Mouse (Mus musculus): ENCODE measurements around the gene Rasgrp1. TPM values are rescaled to one million over a fixed set of nuclear protein-coding genes. Genes with fewer than 3 reads are reported as not detected.
A peak's percentile ranks its signal among the peaks of the same experiment; 100 is the strongest.

The Rasgrp1 gene
- 1.0 and 1.2 TPM in 2 replicates for polyA plus RNA-seq (2015; fragmentation: Nextera tagmentation; extraction: Ambion mirVana)

DNA sequence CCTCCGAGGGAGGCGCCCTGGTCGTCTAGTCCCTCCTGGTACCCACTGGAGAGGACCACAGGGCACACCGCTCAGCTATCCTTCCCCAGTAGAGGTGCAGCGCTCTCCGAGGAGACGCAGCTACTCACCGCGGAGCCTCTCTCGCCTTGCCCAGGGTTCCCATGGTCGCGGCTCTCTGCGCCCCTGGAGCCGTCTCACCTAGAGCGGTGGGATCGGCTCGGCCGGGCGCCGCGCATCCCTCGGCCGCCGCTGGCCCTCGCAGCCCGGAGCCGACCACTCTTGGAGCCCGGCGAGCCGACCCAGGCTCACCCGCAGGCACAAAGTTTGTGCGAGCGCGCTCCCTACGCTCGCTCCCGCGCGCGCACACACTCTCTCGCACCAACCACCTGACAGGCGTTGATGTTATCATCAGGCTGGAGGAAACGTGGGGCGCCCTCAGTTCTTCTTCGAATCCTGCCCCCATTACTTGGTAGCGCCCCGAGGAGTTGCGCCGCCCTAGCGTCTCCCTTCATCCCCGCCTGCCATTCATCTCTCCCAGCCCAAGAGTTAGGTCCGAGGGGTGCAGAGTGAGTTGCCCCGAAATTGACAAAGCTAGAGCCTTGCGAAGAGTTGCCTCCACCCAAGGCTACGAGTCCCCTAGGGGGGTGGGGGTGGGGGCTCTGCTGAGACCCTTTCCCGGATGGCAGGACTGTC lies at the start of gene Rasgrp1:
Gene Rasgrp1, minus strand, starts transcription at position 455 of the 693 bp plus-strand sequence.
- H3K27me3 ChIP-seq, result peaks cover 29% of the 10 kb centered on the region
- H3K4me3 ChIP-seq, result peak within 1 kb of the TSS; percentile 57
- WGBS, result 2% methylated on average over 56 of the region's 56 CpGs
- H3K27ac ChIP-seq, result no peak within 1 kb of the TSS
- no peaks in the 10 kb centered on the region for H3K9me3 ChIP-seq
- peak within 1 kb of the TSS; percentile 96 for H3K4me2 ChIP-seq
- H3K4me1 ChIP-seq (replicated peaks), result peaks cover 18% of the 10 kb centered on the region
- no peaks in the 10 kb centered on the region for H3K36me3 ChIP-seq
- peak within 1 kb of the TSS; percentile 71 for H3K9ac ChIP-seq
- peak; percentile 80 for ATAC-seq (ENCODE audit: low FRiP score)

DNA sequence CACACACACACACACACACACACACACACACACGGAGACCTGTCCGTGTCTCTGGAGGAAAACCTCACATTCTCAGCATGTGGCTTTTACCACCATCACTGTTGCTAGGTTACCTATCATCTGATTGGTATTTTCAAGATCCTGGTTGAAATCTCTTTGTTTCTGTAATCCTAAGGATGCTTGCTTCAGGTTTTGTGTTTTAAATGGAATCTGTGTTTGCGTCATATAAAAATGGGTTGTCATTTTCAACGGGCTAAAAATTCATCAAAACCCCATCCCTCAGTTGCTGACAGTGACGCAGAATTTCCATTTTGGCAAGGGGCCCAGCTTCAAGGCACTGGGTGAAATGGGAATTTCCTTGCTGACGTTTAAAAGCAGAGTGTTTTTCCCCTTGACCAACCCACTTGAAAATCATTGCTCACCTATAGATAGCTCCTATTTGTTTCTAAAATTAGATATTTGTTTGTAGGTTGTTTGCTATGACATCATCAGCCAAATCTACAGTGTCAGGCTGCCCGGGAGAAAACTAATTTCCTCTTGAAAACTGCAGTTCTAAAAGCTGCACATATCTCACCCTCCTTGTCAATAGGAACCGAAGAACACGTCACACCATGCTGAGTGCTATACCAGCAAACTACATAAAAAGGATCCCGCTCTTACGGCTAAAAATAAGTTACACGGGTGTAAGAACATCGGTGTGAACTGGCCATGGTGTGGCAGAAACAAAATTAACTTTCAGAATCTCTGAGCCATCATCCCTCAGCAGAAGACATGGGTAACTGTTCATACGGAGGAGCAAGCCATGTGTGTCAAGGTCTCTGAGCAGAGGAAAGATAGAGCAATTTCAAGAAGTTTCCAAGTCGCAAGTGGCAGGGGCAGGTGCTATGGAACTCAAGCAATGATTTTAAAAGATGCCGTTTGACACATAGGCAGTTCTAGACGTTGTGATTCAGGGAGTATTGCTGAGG lies 47.4 kb upstream of the Rasgrp1 start:
- Histone ChIP-seq H3K9ac (no peak overlapping the region), H3K4me2 (no peak overlapping the region), H3K36me3 (no peaks in the 10 kb centered on the region), H3K4me3 (no peak overlapping the region), H3K27ac (0 out of 2 replicates have a peak overlapping the region, but pooled peaks have one; percentile 40), H3K27me3 (no peaks in the 10 kb centered on the region), H3K4me1 (replicated peaks) (peaks cover 13% of the 10 kb centered on the region), H3K9me3 (no peaks in the 10 kb centered on the region)
- peak; percentile 63; the same call in 1 of the 2 replicates for ATAC-seq (ENCODE audit: low FRiP score)
- WGBS, result 72% methylated on average over 17 of the region's 17 CpGs

DNA sequence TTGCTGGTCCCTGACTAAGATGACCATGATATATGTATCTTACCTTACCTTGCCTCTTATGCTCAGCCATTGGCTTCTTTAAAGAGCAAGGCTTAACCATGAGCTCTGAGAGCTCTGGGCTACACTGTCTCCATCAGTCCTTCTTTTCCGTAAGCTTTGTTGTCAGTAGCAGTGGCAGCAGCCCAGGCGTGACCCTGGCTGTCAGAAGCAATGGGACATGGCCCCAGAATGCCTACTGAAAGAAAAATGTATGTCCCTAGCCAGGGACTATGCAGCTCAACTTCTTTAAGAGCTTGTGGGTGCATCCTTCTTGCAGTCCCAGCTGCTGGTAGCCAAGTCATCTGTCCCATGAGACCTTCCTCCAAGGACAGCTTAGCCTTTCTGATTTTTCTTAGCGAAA lies 46.7 kb upstream of the Rasgrp1 start:
- Histone ChIP-seq H3K27ac (0 out of 2 replicates have a peak overlapping the region, but pooled peaks have one; percentile 40), H3K9me3 (no peaks in the 10 kb centered on the region), H3K27me3 (no peaks in the 10 kb centered on the region), H3K4me2 (no peak overlapping the region), H3K4me3 (no peak overlapping the region), H3K4me1 (replicated peaks) (peaks cover 13% of the 10 kb centered on the region), H3K9ac (no peak overlapping the region), H3K36me3 (no peaks in the 10 kb centered on the region)
- ATAC-seq (ENCODE audit: low FRiP score), result 0 out of 2 replicates have a peak, but pooled peaks have one; percentile 52
- WGBS, result 70% methylated on average over 3 of the region's 3 CpGs

DNA sequence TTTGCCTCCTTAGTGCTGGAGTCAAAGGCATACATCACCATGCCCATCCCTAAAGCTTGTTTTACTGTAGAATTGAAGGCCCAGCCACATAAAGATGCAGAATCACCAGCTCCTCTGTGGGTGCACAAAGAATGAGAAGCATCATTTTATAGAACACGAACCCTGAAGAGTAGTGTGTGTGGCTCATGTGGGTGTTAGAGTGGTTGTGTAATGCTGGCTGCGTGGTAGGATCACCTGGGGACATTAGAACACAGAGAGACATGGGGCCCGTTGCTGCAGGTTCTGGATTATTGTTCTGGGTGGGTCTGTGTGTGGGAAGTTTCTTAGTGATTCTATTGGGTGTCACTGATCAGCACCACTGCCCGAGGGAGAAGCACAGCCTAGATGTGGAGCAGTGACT lies 45.3 kb upstream of the Rasgrp1 start:
- Histone ChIP-seq H3K27ac (no peak overlapping the region), H3K9me3 (no peaks in the 10 kb centered on the region), H3K4me2 (no peak overlapping the region), H3K36me3 (no peaks in the 10 kb centered on the region), H3K9ac (no peak overlapping the region), H3K4me1 (replicated peaks) (peaks cover 13% of the 10 kb centered on the region), H3K27me3 (no peaks in the 10 kb centered on the region), H3K4me3 (no peak overlapping the region)
- no peak for ATAC-seq (ENCODE audit: low FRiP score)
- WGBS, result 91% methylated on average over 4 of the region's 4 CpGs

DNA sequence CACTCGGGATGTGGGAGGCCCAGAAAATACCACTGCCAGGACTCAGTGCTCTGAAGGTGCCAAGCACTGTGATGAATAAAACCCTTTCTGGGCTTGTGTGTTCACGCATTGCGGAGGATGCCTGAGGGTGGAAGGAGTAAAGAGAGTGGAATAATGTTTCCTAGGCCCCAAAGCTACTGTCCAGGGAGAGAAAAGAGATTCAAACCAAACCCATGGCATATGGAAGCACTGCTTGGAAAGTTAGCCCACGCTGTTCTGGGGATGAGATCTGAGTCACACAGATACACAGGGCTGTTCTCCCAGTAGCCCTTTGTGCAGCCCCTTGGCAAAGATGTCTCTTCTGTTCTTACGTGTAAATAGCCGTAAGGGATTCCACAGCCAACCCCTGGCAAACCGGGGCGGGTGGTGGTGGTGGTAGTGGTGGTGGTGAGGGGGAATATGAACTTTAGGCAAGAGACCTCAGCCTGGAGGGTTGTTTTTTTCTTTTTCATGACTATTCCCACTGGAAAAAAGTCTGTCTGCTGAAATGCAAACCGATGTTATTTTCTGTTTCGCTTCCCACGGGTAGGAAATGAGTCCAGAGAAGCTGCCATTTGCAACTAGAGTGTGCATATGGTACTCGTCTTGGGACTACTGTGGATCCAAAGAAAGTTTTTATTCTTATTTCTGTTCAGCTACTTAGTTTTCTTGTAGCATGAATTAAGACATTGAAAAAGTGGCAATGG lies 44.3 kb upstream of the Rasgrp1 start:
- Histone ChIP-seq H3K36me3 (no peaks in the 10 kb centered on the region), H3K4me1 (replicated peaks) (peaks cover 13% of the 10 kb centered on the region), H3K27me3 (no peaks in the 10 kb centered on the region), H3K4me3 (no peak overlapping the region), H3K27ac (no peak overlapping the region), H3K4me2 (no peak overlapping the region), H3K9me3 (no peaks in the 10 kb centered on the region), H3K9ac (no peak overlapping the region)
- ATAC-seq (ENCODE audit: low FRiP score), result no peak
- 88% methylated on average over 12 of the region's 12 CpGs for WGBS

DNA sequence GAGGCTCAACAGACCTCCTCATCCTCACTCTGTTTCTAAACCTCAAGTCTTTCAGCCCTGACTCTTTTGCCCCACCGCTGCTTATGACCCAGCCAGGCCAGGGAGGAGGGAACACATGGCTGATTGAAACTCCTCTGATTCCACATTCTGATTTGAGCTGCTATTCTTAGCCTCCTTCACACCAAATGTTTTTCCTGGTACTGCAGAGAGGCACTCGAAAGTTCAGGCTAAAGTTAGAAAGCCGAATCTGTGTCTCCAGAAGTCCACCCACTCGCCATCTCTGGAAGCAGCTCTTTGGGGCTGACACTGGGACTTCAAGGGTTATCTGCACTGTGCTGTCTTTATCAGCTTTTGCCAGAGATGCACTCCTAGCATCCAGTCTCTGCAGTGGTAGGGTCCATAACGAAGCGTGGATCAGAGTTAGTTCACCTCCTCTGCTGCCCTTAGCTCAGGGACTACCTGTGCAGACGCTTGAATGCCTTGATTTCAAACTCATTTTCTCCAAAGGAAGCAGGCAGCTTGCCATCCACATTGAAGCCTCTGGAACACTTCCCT lies 43.3 kb upstream of the Rasgrp1 start:
- 85% methylated on average over 7 of the region's 7 CpGs for WGBS
- no peak for ATAC-seq (ENCODE audit: low FRiP score)
- no peak overlapping the region for H3K27ac ChIP-seq

DNA sequence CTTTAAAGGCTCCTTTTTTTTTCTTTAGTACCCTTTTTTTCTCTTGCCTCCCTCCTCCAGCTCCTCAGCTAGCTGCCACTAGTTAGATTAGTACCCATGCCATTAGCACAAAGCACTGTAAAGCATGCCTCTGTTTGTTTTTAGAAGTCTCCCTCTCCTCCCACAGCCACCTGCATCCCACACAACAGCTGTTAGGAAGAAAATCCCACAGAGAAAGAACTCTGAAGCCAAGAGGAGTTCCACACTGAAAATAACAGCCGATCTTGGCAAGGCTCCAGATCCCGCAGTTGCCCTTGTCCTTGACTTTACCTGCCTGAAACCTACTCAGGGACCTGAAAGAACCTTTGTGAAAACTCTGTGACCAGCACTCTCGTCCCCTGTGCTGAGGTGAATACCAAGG lies 38.5 kb upstream of the Rasgrp1 start:
- Histone ChIP-seq H3K27me3 (no peaks in the 10 kb centered on the region), H3K36me3 (no peaks in the 10 kb centered on the region), H3K4me2 (no peak overlapping the region), H3K27ac (no peak overlapping the region), H3K9me3 (no peaks in the 10 kb centered on the region), H3K4me1 (replicated peaks) (no peaks in the 10 kb centered on the region; the same call in 1 of the 2 replicates), H3K9ac (no peak overlapping the region), H3K4me3 (no peak overlapping the region)
- no peak for ATAC-seq (ENCODE audit: low FRiP score)
- WGBS, result 58% methylated on average over 3 of the region's 3 CpGs

More for the DNA sequence above, 43.3 kb upstream of the Rasgrp1 start:
- Histone ChIP-seq H3K27me3 (no peaks in the 10 kb centered on the region), H3K9me3 (no peaks in the 10 kb centered on the region), H3K4me1 (replicated peaks) (peaks cover 13% of the 10 kb centered on the region), H3K36me3 (no peaks in the 10 kb centered on the region), H3K9ac (no peak overlapping the region), H3K4me2 (no peak overlapping the region), H3K4me3 (no peak overlapping the region)

DNA sequence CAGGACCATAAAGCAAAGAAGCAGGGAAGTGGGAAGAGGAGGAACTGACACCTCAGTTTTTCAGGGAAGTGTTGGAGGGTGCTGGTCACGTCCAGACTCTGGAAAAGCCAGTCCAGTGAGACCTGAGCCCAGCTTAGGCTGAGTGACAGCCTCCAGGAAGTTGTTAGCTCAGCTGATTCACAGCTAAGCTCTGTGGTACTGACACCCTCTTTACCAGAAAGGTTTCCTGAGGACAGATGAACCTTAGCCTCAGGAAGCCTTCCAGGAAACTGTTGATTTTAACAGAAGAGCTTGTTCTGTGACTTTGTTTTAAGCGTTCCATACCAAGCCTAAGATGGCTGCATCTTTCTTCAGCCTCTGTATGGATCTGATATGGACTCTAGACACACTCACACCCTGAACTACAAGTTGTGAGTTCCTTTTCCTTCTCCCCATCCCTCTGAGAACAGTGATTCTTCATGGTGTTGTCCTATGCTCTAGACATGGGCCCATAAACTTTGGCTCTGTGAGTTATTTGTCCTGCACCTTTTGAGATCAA lies 31.6 kb upstream of the Rasgrp1 start:
- H3K9me3 ChIP-seq, result no peaks in the 10 kb centered on the region
- 76% methylated on average over 2 of the region's 2 CpGs for WGBS
- no peaks in the 10 kb centered on the region for H3K4me1 ChIP-seq (replicated peaks)

DNA sequence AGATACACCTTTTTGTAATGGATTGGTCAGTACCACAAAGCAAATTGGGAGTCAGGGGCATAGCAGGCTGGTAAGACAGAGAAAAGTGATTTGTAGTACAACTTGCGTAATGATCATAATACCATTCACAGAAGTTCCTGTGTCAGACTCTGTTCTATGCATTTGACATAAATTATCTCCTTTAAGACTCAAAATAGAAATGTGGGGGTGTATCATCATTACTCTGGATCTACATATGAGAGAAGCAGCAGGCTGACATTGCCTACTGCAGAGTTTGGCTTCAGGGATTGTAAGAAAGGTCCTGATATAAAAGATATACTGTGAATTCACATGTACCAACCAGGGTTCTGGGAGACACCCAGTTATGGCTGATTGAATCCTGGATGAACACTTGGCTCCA lies 28.9 kb upstream of the Rasgrp1 start:
- no peak for ATAC-seq (ENCODE audit: low FRiP score)
- WGBS, result 96% methylated on average over 1 of the region's 1 CpGs
- Histone ChIP-seq H3K9me3 (no peaks in the 10 kb centered on the region), H3K27me3 (no peaks in the 10 kb centered on the region), H3K4me3 (no peak overlapping the region), H3K4me2 (no peak overlapping the region), H3K9ac (no peak overlapping the region), H3K27ac (no peak overlapping the region), H3K4me1 (replicated peaks) (no peaks in the 10 kb centered on the region), H3K36me3 (no peaks in the 10 kb centered on the region)

More for the DNA sequence above, 31.6 kb upstream of the Rasgrp1 start:
- Histone ChIP-seq H3K4me3 (no peak overlapping the region), H3K9ac (no peak overlapping the region), H3K36me3 (no peaks in the 10 kb centered on the region), H3K27me3 (no peaks in the 10 kb centered on the region), H3K4me2 (no peak overlapping the region), H3K27ac (no peak overlapping the region)
- ATAC-seq (ENCODE audit: low FRiP score), result no peak

DNA sequence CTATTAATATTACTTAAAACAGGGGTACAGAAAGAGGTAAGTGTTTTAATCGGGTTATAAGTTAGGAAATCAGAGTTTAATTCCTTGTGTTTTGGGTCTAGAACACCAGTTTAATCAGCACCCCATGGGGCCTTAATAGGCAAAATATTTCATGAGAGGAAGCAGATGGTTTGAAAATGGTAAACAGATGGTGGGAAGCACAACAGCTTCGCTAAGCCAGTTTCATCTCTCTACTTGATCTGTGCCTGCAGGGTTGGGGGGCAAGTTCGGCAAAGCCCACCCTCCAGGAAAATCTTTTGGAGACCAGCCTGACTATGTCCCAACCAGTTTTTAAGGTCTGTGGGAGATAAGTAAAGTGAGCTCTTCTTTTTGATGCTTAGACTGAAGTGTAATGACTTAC lies 23.7 kb upstream of the Rasgrp1 start:
- Histone ChIP-seq H3K36me3 (no peaks in the 10 kb centered on the region), H3K4me1 (replicated peaks) (no peaks in the 10 kb centered on the region), H3K4me2 (no peak overlapping the region), H3K27ac (no peak overlapping the region), H3K27me3 (no peaks in the 10 kb centered on the region), H3K9ac (no peak overlapping the region), H3K4me3 (no peak overlapping the region), H3K9me3 (no peaks in the 10 kb centered on the region)
- ATAC-seq (ENCODE audit: low FRiP score), result no peak
- WGBS, result 66% methylated on average over 3 of the region's 3 CpGs

DNA sequence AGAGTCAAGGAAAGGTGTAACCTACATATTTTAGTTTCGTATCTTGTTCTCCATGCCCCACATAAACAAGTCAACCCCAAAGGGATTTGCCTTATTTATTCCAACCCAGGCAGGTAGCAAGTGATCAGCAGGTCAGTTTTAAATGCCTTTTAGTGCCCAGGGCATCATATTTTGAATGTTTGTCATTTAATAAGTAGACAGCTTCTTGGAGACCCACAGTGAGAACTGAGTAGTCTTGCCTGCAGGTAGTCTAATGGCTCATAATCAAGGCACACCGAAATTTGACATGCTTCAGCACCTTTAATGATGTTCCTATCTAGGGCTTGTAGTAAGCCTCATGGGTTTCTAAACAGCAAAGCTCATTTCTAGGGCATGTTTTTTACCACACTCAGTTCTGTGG lies 21.3 kb upstream of the Rasgrp1 start:
- H3K9me3 ChIP-seq, result no peaks in the 10 kb centered on the region
- H3K27ac ChIP-seq, result no peak overlapping the region
- no peaks in the 10 kb centered on the region for H3K27me3 ChIP-seq
- ATAC-seq (ENCODE audit: low FRiP score), result no peak
- H3K4me3 ChIP-seq, result no peak overlapping the region
- 86% methylated on average over 2 of the region's 2 CpGs for WGBS
- H3K9ac ChIP-seq, result no peak overlapping the region
- no peak overlapping the region for H3K4me2 ChIP-seq
- no peaks in the 10 kb centered on the region for H3K4me1 ChIP-seq (replicated peaks)
- no peaks in the 10 kb centered on the region for H3K36me3 ChIP-seq

Data from hindbrain, embryonic 13.5 days (tissue).